Mouse (Mus musculus) limb, embryonic 14.5 days (tissue): ENCODE results near the gene Rab9. TPM values are rescaled to one million over a fixed set of nuclear protein-coding genes. Genes with fewer than 3 reads are reported as not detected.

Experiments used
- ATAC-seq: fragments of 200-750 bp; cut with Nextera tagmentation; 2 replicates; pipeline ENCODE4 v1.8.0; 2017; ENCODE audit warnings: low read depth, moderate number of reproducible peaks, moderate TSS enrichment; ENCODE audit not compliant: low FRiP score
- DNase-seq: peaks from one replicate; pipeline ENCODE4 v3.0.0-alpha.2; 2015; ENCODE audit warnings: low spot score
- H3K27ac ChIP-seq: fragments of 300-500 bp; sonication (generic); replicated peaks from 2 replicates; pipeline ENCODE4 v1.5.1; 2014; ENCODE audit warnings: low read depth, mild to moderate bottlenecking, low read length, moderate library complexity, mixed read lengths
- H3K27me3 ChIP-seq: fragments of 300-500 bp; sonication (generic); 2 replicates; pipeline ENCODE4 v1.6.1; 2014; ENCODE audit warnings: low read length, mixed read lengths; ENCODE audit not compliant: control insufficient read depth, insufficient read depth
- H3K36me3 ChIP-seq: fragments of 300-500 bp; sonication (generic); 2 replicates; pipeline ENCODE4 v1.6.1; 2014; ENCODE audit warnings: mild to moderate bottlenecking, low read length, moderate library complexity, mixed read lengths; ENCODE audit not compliant: control insufficient read depth, insufficient read depth
- H3K4me1 ChIP-seq: fragments of 300-500 bp; sonication (generic); 2 replicates; pipeline ENCODE4 v1.6.1; 2014; ENCODE audit warnings: antibody characterized with exemption, low read length, mixed read lengths; ENCODE audit not compliant: control insufficient read depth, insufficient read depth
- H3K4me2 ChIP-seq: fragments of 300-500 bp; sonication (generic); replicated peaks from 2 replicates; pipeline ENCODE4 v1.6.1; 2014; ENCODE audit warnings: low read depth, mild to moderate bottlenecking, low read length, moderate library complexity; ENCODE audit not compliant: severe bottlenecking
- H3K4me3 ChIP-seq: fragments of 300-500 bp; sonication (generic); replicated peaks from 2 replicates; pipeline ENCODE4 v1.5.1; 2014; ENCODE audit warnings: low read length
- H3K9ac ChIP-seq: fragments of 300-500 bp; sonication (generic); 2 replicates; pipeline ENCODE4 v1.6.1; 2014; ENCODE audit warnings: mild to moderate bottlenecking, low read depth, low read length, moderate library complexity; ENCODE audit not compliant: severe bottlenecking
- H3K9me3 ChIP-seq: fragments of 300-500 bp; sonication (generic); 2 replicates; pipeline ENCODE4 v1.6.1; 2016; ENCODE audit warnings: low read length; ENCODE audit not compliant: control insufficient read depth
- POLR2A ChIP-seq: fragments of 200-500 bp; IDR thresholded peaks from 2 replicates; pipeline ENCODE4 v1.8.0; 2012; ENCODE audit warnings: inconsistent platforms, mild to moderate bottlenecking, moderate library complexity, borderline replicate concordance; ENCODE audit not compliant: insufficient read depth, insufficient read length; ENCODE audit errors: extremely low read depth
- WGBS: fragments of 180-500 bp; shearing (Covaris S2); extraction: QIAGEN DNeasy Blood & Tissue Kit; methylation state at CpG from one replicate; pipeline ENCODE4 v1.1.7; 2014; 5-methylcytosine and 5-hydroxymethylcytosine counted together
- polyA plus RNA-seq, 2 experiments: library from polyadenylated mRNA; depleted of rRNA in 1 of 2; stranded (reverse) in 1 of 2; unstranded in 1 of 2; fragments of >200 nt; fragmentation: Nextera tagmentation in 1 of 2; extraction: Ambion mirVana in 1 of 2; gene quantifications; 2 replicates each; pipeline versions ENCODE4 v1.2.1 to v1.2.3; 2012 to 2014

Rab9 gene
- polyA plus RNA-seq (2012; rRNA removed) (25.2 and 32.3 TPM in 2 replicates), polyA plus RNA-seq (2014; fragmentation: Nextera tagmentation; extraction: Ambion mirVana) (63.1 and 65.8 TPM in 2 replicates)

DNA sequence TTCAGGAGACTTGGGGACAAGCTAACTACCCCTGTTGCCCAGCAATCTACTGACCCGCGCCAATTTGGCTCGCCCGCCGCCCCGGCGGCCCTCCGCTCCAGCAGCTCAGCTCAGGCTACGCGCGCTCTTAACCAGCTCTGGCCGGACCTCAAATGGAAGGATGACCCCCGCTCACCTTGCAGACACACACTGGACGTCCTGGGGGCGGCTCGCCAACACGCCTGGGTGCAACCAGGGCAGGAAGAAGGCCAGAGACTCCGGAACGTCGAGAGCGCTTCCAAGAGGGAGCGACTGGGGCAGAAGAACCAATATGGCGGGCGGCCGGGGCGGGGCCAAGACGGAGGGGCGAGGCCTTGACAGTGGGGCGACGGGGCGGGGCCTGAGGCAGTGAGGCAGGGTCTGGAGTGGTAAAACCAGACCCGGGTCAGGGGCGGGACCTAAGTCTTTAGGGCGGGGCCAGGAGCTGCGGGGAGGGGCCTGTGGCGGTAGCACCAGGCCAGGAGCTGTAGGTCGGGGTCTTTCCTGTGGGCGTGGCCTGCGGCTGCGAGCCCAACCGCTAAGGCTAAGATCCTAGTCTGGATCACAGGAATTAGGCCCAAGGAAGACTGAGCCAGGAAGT lies at the start of gene Rab9:
TSS of gene Rab9 (minus strand) at position 503 of the 619 bp plus-strand sequence.
- H3K9ac ChIP-seq, result peak within 1 kb of the TSS; percentile 70
- ATAC-seq (peak; percentile 98), DNase-seq (peak; percentile 94)
- peak within 1 kb of the TSS; percentile 84; the same call in 1 of the 2 replicates for H3K27ac ChIP-seq
- H3K27me3 ChIP-seq, result no peaks in the 10 kb centered on the region
- H3K36me3 ChIP-seq, result peaks cover 4% of the 10 kb centered on the region; the same call in 1 of the 2 replicates
- no peaks in the 10 kb centered on the region for H3K9me3 ChIP-seq
- 17% methylated on average over 26 of the region's 41 CpGs for WGBS
- TF ChIP-seq POLR2A, result no peak
- peak within 1 kb of the TSS; percentile 63 for H3K4me3 ChIP-seq
- H3K4me2 ChIP-seq, result peak within 1 kb of the TSS; percentile 51
- no peaks in the 10 kb centered on the region for H3K4me1 ChIP-seq

DNA sequence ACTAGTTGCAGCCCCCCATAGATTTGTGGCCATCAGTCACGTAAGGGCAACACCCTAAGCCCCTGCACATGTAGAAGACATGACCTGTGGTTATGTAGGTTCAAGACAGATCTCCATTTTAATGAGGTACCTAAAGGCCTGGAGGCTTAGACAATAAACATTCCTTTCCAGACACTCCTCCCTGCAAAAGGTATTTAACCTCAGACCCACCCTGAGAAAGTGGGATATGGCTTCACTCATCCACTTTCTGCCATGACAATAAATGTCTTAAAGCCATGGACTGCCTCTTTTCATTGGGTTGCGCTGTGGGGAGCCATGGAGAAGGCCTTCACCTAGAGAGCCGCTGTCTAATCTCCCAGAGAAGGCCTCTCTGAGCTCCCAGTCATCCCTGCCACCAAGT lies 48.5 kb upstream of the Rab9 start:
- WGBS, result 73% methylated on average over 3 of the region's 3 CpGs
- no peaks in the 10 kb centered on the region for H3K4me1 ChIP-seq
- H3K36me3 ChIP-seq, result no peaks in the 10 kb centered on the region

DNA sequence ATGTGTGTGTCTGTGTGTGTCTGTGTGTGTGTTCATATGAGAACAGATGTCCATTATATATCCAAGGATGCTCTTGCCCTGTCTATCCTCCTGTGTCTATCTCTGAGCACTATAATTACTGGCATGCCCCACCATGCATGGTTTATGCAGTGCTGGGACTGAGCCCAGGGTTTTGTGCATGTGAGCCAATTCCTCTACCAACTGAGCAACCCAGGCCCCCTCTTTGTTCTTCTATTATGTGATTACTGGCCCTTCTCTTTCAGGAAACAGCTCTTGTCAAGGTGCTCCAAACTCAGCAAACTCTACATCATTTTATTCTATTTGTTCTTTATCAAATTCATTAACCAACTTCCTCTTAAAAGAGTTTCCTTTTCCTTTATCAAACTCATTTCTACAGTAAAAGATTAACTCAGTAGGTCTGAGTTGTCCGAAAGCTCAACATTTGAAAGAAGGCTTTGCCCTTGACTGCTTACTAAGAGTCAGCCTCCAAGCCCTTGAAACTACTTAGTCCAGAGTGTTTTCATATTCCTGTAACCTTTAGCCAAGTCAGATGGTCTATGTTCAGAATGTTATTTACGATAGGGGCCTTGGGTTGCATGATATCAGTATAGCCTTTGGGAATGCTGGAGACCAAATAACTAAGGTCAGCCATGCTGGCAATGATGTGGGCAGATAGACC lies 46.1 kb upstream of the Rab9 start:
- 90% methylated on average over 2 of the region's 2 CpGs for WGBS
- Histone ChIP-seq H3K9me3 (no peaks in the 10 kb centered on the region), H3K9ac (no peak overlapping the region), H3K4me2 (no peak overlapping the region), H3K4me1 (no peaks in the 10 kb centered on the region), H3K4me3 (no peak overlapping the region), H3K27ac (no peak overlapping the region), H3K27me3 (no peaks in the 10 kb centered on the region), H3K36me3 (no peaks in the 10 kb centered on the region)
- TF ChIP-seq POLR2A, result no peak
- DNase-seq (no peak), ATAC-seq (no peak)

More for the DNA sequence above, 48.5 kb upstream of the Rab9 start:
- TF ChIP-seq POLR2A, result no peak
- DNase-seq (no peak), ATAC-seq (no peak)
- Histone ChIP-seq H3K9ac (no peak overlapping the region), H3K4me3 (no peak overlapping the region), H3K4me2 (no peak overlapping the region), H3K27ac (no peak overlapping the region), H3K27me3 (no peaks in the 10 kb centered on the region), H3K9me3 (no peaks in the 10 kb centered on the region)

DNA sequence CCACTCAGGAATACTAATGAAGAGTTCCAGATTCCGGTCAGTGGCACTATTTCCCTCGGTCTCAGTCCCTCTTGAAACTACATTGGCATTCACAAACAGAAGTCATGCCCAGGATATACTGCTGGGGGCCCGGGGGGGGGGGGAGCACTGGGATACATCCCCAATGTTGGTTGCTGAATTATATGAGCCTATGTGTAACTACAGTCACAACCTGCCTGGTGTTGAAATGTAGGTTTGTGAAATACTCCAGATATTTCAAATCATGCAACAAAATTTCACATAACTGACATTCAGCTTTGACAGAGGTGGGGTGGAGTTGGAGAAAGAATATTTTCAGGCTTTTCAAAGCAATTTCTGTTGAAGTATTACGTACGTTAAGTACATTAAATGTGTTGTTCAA lies 41.1 kb upstream of the Rab9 start:
- H3K27ac ChIP-seq, result no peak overlapping the region
- 82% methylated on average over 5 of the region's 5 CpGs for WGBS
- H3K4me1 ChIP-seq, result no peaks in the 10 kb centered on the region
- no peaks in the 10 kb centered on the region for H3K36me3 ChIP-seq
- no peaks in the 10 kb centered on the region for H3K27me3 ChIP-seq
- TF ChIP-seq POLR2A, result no peak
- ATAC-seq, result no peak
- H3K4me2 ChIP-seq, result no peak overlapping the region
- DNase-seq, result no peak
- H3K9me3 ChIP-seq, result no peaks in the 10 kb centered on the region
- no peak overlapping the region for H3K9ac ChIP-seq
- no peak overlapping the region for H3K4me3 ChIP-seq

DNA sequence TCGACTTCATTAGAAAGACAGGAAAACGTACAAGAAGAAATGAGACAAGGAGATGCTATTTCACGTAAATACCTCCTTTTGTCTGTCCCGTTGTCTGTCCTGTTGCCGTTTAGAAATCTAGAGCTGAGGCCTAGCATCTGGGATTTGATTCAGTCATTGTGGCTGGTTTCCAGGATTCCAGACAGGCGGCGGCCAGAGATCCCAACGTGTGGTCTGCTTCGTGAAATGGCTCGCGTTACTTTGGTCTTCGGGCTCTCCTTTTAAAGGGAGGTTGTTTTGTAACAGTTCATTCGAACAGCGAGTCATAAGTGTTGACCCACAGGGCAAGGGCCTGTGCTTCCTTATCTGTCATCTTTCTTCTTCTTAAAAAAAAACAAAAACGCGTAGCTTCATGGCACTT lies 38.7 kb upstream of the Rab9 start, which contains the start of gene Tceanc:
TSS of gene Tceanc (minus strand) at position 223 of the 400 bp plus-strand sequence.
- no peak for ATAC-seq
- Histone ChIP-seq H3K4me2 (no peak within 1 kb of the TSS), H3K4me1 (no peaks in the 10 kb centered on the region), H3K9ac (no peak within 1 kb of the TSS), H3K9me3 (no peaks in the 10 kb centered on the region), H3K36me3 (no peaks in the 10 kb centered on the region), H3K4me3 (no peak within 1 kb of the TSS), H3K27me3 (no peaks in the 10 kb centered on the region), H3K27ac (no peak within 1 kb of the TSS)
- WGBS, result 55% methylated on average over 16 of the region's 16 CpGs
- DNase-seq, result peak; percentile 44
- no peak for TF ChIP-seq POLR2A
